Mouse (Mus musculus) regulatory T cell (primary cell): Measurements from ENCODE around the gene Gm45521.

Experiments
- in situ Hi-C: fragments of 300-600 bp; cut with MboI, MseI; formaldehyde crosslinking; loops from one replicate; pipeline ENCODE4 v1.15.1; 2025; ENCODE audit warnings: high pct_unique_total_duplicates

Gene Gm45521

DNA sequence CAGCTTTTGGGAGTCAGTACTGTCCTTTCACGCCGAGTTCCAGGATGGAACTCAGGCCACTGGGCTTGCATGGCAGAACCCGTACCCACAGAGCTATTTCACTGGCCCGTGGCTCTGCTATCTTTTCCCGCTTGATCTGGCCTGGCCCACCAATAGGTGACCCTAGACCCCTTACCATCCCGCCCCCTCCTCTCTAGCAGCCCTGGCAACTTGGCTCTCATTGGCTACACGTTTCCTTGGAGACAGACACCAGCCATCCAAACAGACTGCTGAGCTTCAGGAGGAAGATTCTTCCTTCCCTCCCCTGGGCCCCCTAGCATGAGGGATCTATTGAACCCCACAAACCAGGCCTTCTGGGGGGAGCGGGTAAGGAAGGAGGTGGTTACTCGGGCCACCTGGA is at the start of gene Gm45521:
TSS of gene Gm45521 (plus strand) at position 240 of the 400 bp plus-strand sequence.
- in situ Hi-C loops: loop anchor here (25.0 kb wide), 1 partner anchor 380 kb away; no protein-coding TSS in a partner anchor

DNA sequence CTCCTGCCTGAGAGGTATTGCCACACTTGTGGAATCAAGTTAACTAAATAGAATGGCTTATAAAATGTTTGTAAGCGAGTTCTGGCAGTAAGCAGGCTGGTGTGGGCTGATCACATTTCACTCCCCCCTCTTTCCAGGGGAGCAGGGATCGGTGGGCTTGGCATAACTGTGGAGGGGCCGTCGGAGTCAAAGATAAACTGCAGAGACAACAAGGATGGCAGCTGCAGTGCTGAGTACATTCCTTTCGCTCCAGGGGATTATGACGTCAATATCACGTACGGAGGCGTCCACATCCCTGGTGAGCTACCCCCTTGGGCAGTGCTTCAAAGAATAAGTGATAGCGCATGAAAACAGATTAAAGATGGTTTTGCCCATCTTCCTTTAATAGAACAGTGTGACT is 47.6 kb upstream of the Gm45521 start:
- in situ Hi-C loops: no loop called here

GRCm38 (mm10) chr14:7913842-7914241 is 43.2 kb upstream of the Gm45521 start:
- in situ Hi-C loops: no loop called here

DNA sequence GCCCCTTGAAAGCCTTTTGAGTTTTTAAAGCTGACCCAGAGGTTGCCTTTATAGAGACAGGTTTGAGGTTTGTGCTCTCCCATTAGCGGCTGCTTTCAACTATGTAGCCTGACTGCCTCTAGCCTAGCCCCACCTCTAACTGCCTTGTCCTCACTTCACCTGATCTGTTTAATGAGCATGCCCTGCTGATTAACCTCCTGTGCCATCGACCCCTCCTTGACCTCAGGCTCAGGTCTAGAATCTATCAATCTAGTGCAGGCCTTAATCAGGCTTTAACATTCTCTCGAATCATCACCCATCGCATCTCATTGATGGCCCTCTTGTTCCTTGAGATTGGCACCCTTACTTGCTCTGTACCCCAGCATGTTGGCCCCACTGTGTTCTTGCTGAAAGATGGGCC is 42.6 kb upstream of the Gm45521 start:
- in situ Hi-C loops: no loop called here

GRCm38 (mm10) chr14:7918150-7918991 is 38.7 kb upstream of the Gm45521 start:
- in situ Hi-C loops: no loop called here

DNA sequence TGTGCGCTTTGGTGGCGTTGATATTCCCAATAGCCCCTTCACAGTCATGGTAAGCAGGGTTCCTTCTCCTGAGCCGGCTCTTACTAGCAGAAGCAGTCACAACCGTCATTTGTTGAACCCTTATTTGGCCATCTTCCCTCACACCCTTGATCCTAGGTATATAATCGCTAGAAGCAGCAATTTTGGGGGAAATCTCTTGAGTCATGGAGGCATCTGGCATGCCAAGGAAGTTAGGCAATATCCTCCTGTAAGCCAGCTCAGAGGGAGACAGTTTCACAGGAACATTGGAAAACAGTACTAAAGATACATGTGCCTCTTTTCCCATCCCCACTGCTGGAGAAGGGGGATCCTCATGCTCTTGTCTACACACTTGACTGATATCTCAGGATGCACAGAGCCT is 37.8 kb upstream of the Gm45521 start:
- in situ Hi-C loops: no loop called here

DNA sequence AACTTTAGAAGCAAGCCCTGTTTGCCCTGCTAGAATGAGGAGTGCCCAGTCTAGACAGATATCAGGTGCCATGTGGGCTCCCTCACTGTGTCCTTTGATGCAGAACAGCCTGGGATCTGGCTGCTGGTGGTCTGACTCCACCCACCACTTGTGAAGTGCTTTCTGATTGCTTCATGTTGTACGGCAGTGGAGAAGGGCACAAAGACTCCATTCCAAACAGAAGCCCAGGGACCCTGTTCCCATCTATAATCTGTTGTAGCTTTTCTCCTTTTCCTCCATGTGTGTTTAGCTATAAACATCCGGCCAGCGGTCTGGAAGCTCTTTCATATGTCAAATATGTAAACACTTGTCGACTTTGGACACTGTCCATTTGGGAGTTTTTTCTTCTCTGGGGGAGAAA is 37.2 kb upstream of the Gm45521 start:
- in situ Hi-C loops: no loop called here

DNA sequence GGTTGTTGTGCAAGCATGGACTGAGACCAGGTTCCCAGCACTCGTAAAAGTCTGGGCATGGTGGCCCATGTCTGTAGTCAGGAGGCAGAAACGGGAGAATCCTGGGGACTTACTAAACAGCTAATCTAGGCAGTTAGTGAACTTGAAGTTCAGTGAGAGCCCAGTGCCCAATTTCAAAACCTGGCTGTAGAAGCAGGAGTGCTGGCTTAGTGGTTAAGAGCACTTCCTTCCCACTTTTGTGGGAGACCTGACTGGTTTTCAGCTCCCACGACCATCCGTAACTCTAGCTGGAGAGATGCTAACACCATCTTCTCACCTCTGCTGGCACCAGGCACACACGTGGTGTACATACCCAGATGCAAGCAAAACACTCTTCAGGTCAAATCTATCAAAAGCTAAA is 35.6 kb upstream of the Gm45521 start:
- in situ Hi-C loops: no loop called here

DNA sequence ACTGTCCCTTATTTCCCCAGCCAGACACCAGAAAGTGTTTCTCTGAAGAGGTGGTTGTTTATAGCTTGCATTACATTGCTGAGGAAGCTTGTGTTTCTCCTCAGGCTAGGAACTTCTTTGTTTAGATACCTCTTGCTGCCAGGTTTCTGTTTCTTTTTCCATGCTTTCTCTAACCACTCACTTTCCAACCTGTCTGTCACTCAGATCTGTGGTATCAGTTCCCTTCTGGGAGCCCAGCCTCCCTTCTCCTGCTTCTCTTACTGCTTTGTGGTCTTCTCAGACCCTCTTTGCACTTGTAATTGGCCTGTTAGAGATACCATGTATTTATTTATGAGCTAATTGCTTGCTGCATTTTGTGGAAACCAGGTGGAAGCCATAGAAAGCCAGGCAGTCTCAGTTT is 33.5 kb upstream of the Gm45521 start:
- in situ Hi-C loops: no loop called here

DNA sequence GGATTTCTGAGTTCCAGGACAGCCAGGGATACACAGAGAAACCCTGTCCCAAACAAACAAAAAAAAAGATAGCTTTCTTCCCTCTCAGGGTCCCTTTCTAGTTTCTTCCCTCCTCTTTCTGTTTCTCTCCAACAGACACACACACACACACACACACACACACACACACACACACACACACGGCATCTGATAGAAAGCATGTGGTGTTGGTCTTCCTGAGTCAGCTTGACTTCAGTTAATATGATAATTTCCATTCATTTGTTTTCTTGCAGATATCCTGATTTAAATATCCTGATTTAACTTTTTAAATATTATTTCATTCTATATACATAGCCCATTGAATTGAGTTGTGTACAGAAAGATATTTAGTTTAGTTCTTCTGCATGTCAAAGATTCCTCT is 28.7 kb upstream of the Gm45521 start:
- in situ Hi-C loops: no loop called here

GRCm38 (mm10) chr14:7929029-7929428 is 28.1 kb upstream of the Gm45521 start:
- in situ Hi-C loops: no loop called here

DNA sequence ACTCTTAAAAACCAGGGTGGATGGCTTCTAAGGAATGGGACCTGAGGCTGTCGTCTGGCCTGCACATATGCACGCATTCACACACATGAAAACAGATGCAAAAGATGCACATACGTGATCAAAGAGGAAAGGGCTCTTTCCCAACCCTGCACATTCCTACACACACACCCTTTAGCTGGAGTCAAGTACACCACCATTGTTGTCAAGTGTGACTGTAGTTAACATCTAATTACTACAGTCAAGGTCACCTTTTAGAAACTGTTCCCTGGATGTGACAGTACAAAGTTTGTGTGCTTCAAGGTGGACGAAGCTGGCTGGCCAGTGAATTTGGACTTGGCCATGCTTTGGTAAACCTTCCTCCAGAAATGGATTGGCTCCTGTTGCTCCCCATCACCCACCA is 24.9 kb upstream of the Gm45521 start:
- in situ Hi-C loops: no loop called here

GRCm38 (mm10) chr14:7934166-7934565 is 22.9 kb upstream of the Gm45521 start:
- in situ Hi-C loops: no loop called here

- in situ Hi-C loops: loop anchor here (5.0 kb wide), 1 partner anchor 40 kb away; no protein-coding TSS in a partner anchor
These were observed 19.9 kb upstream of the Gm45521 start for GRCm38 (mm10) chr14:7937052-7937630.

- in situ Hi-C loops: loop anchor here (5.0 kb wide), 1 partner anchor 42 kb away; no protein-coding TSS in a partner anchor
These were observed 18.0 kb upstream of the Gm45521 start for GRCm38 (mm10) chr14:7938809-7939784.

DNA sequence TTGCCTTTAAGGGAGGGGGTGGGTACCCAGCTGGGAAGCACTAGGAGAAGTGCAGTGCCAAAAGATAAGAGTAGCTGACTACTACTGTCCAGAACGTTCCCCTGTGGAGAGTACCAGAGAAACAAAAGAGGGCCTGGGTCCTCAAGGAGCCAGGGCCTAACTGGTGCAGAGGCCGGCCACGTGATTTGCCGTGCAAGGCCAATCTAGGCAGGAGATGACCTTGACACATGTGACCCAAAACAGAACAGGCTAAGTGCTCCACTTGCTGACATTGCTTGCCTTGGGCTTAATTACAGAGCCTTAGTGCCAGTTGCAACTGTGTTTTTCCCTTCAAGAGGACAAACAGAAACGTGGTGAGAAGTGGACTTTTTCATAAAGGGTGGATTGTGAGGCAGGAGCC is 15.7 kb upstream of the Gm45521 start:
- in situ Hi-C loops: no loop called here

DNA sequence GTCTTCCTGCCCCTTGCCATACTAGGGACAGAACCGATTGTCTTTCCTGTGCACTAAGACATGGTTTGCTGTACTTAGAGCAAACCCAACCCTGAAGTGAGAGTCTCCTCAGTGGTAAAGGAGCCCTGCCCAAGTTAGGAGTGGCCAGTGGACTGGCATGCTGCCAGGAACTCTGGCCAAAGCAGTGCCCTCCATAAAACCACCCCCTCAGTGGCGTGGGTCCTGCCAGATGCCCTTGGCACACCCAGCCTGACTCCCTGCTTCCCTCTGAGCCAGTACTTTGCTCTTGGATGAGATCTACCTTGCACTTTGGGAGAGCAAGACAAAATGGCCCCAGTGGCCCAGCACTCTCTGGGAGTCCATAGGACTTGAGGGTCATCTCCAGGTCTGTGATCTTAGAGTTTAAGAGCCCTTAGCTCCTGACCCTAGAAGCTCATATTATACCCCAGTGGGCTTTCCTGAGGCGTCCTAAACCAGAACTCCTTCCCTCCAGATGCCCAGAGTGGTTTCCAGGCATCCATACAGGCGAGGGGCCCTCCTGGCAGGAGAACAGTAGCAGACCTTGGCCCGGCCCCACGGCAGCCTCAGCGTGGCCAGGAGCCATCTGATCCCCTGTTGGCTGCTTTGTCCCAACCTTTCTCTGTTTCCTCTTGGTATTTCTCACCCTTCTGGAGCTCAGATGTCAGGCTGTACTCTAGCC is 13.8 kb upstream of the Gm45521 start:
- in situ Hi-C loops: no loop called here

DNA sequence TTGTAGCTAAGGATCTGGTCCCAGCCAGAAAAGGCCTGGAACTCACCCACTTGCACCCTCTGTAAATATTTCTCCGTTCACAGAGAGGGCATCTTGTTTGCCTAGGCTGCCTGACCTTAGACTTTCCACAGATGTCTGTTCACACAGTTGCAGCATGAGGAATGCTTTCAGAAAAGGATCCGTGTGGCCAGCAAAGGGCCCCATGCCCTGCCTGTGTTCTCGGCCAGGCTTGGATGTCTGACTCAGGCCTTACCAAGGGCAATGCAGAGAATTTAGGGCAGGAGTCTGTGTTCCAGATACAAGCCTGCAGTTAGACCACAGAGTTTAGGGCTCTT is 13.3 kb upstream of the Gm45521 start:
- in situ Hi-C loops: no loop called here

GRCm38 (mm10) chr14:7944349-7945039 is 12.6 kb upstream of the Gm45521 start:
- in situ Hi-C loops: loop anchor here (5.0 kb wide), 1 partner anchor 127 kb away; the partner anchor contains the start of gene Flnb

GRCm38 (mm10) chr14:7945261-7945660 is 11.8 kb upstream of the Gm45521 start:
- in situ Hi-C loops: loop anchor here (5.0 kb wide), 1 partner anchor 128 kb away; the partner anchor contains the start of gene Flnb

DNA sequence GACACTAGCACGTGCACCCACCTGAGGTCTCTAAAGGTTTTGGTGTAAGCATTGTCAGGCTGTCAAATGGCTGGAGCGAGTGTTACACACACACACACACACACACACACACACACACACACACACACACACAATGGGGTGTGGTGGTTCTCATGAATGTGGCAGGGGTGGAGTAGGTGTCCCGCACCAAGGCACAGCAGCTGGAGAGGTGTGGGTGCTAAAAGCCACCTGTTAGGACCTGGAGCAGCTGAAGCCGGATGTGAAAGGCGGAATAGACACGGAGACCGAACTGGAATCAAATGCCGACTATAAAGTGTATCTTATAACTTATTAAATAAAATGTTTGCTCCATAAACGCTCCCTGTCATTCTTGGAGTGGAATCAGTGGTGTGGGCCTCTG is 5.9 kb upstream of the Gm45521 start:
- in situ Hi-C loops: loop anchor here (25.0 kb wide), 1 partner anchor 386 kb away; no protein-coding TSS in a partner anchor
